Mouse (Mus musculus): ENCODE measurements around the gene Ccdc113.

- TF ChIP-seq CTCF (IDR thresholded peaks at IDR 0.05; ENCODE audit: extremely low read depth, insufficient read depth, insufficient read length, insufficient replicate concordance) (no peak), POLR2A (IDR thresholded peaks at IDR 0.05; ENCODE audit: low read depth, low read length) (no peak)
Measured at GRCm38 (mm10) chr8:95566809-95567208, 32.9 kb downstream of the Ccdc113 start.
